In genomic region chr7:74554608-74555311, GRCm38 (mm10) we compare ENCODE assay signal across 8 mouse cellular contexts. TPM values are rescaled to one million over a fixed set of nuclear protein-coding genes. Genes with fewer than 3 reads are reported as not detected.
DNase-seq lines count a peak whose midpoint lies in the region; ATAC-seq and TF ChIP-seq lines count a peak whose summit lies in the region.

Gene Slco3a1, minus strand, starts transcription at chr7:74554780.

- no peaks in the 10 kb centered on the region for H3K36me3 ChIP-seq in E14TG2a.4 (ENCODE audit: insufficient read depth, low read length)
- no peaks in the 10 kb centered on the region for H3K36me3 ChIP-seq in forebrain, postnatal 0 days (ENCODE audit: insufficient read depth)
- no peaks in the 10 kb centered on the region for H3K36me3 ChIP-seq in neural tube, embryonic 15.5 days

- peaks cover 13% of the 10 kb centered on the region for H3K4me1 ChIP-seq in E14TG2a.4 (replicated peaks; ENCODE audit: low read depth, low read length)
- peaks cover 16% of the 10 kb centered on the region; the same call in 1 of the 2 replicates for H3K4me1 ChIP-seq in forebrain, postnatal 0 days (ENCODE audit: insufficient read depth)
- peaks cover 12% of the 10 kb centered on the region; the same call in 1 of the 2 replicates for H3K4me1 ChIP-seq in lung, adult 2 months (ENCODE audit: control insufficient read depth, insufficient read depth, low read length)
- H3K4me1 ChIP-seq in neural tube, embryonic 15.5 days, result peaks cover 46% of the 10 kb centered on the region

- H3K4me2 ChIP-seq in forebrain, postnatal 0 days (ENCODE audit: low read depth), result peak within 1 kb of the TSS; percentile 83
- H3K4me2 ChIP-seq in neural tube, embryonic 15.5 days, result peak within 1 kb of the TSS; percentile 71

- H3K9ac ChIP-seq in forebrain, postnatal 0 days, result peak within 1 kb of the TSS; percentile 87
- H3K9ac ChIP-seq in neural tube, embryonic 15.5 days (replicated peaks), result peak within 1 kb of the TSS; percentile 75

- intact Hi-C loops in heart, postnatal 36 days (cut with DNase I), result loop anchor here (2.0 to 10.0 kb wide), 8 partner anchors 26 to 556 kb away; no protein-coding TSS in a partner anchor

- H3K27me3 ChIP-seq in E14TG2a.4 (ENCODE audit: insufficient read depth, low read length), result peaks cover 52% of the 10 kb centered on the region
- H3K27me3 ChIP-seq in forebrain, postnatal 0 days (ENCODE audit: insufficient read depth, low read length), result no peaks in the 10 kb centered on the region
- 0 out of 2 replicates have a peak, but pooled peaks cover 11% of the 10 kb centered on the region for H3K27me3 ChIP-seq in neural tube, embryonic 15.5 days (replicated peaks)

- 1% methylated on average over 50 of the region's 66 CpGs for WGBS in forebrain, postnatal 0 days
- WGBS in lung, adult 2 months, result under 1% methylated on average over 63 of the region's 66 CpGs
- under 1% methylated on average over 45 of the region's 66 CpGs for WGBS in neural tube, embryonic 15.5 days

- peak; percentile 87 for ATAC-seq in forebrain, postnatal 0 days
- ATAC-seq in neural tube, embryonic 15.5 days (ENCODE audit: low FRiP score), result peak; percentile 91

- peak within 1 kb of the TSS; percentile 82 for H3K4me3 ChIP-seq in E14TG2a.4 (replicated peaks; ENCODE audit: low read length)
- peak within 1 kb of the TSS; percentile 83 for H3K4me3 ChIP-seq in forebrain, postnatal 0 days (ENCODE audit: low read depth, low read length)
- H3K4me3 ChIP-seq in layer of hippocampus, adult 2 months, result peak within 1 kb of the TSS; percentile 98
- H3K4me3 ChIP-seq in lung, adult 2 months (replicated peaks; ENCODE audit: extremely low read depth, low read depth, low read length), result peak within 1 kb of the TSS; percentile 87
- peak within 1 kb of the TSS; percentile 78 for H3K4me3 ChIP-seq in neural tube, embryonic 15.5 days (replicated peaks)

- peak; percentile 56; the same call in 1 of the 2 replicates for TF ChIP-seq POLR2A in lung, adult 2 months (IDR thresholded peaks at IDR 0.05; ENCODE audit: borderline replicate concordance, extremely low read depth, low read depth, low read length)

- no peaks in the 10 kb centered on the region for H3K9me3 ChIP-seq in E14TG2a.4 (ENCODE audit: low read length)
- H3K9me3 ChIP-seq in forebrain, postnatal 0 days (ENCODE audit: low read length), result no peaks in the 10 kb centered on the region
- no peaks in the 10 kb centered on the region for H3K9me3 ChIP-seq in neural tube, embryonic 15.5 days (replicated peaks)

- peak within 1 kb of the TSS; percentile 89 for H3K27ac ChIP-seq in forebrain, postnatal 0 days (ENCODE audit: low read depth, low read length)
- peak within 1 kb of the TSS; percentile 99 for H3K27ac ChIP-seq in layer of hippocampus, adult 2 months
- peak within 1 kb of the TSS; percentile 89 for H3K27ac ChIP-seq in neural tube, embryonic 15.5 days (replicated peaks)

- DNase-seq in cerebellum, adult 11 months, result peak; percentile 84
- DNase-seq in forebrain, postnatal 0 days, result peak; percentile 76
- DNase-seq in heart, postnatal 36 days, result peak; percentile 78 to 87
- peak; percentile 69 to 70 for DNase-seq in layer of hippocampus, adult 2 months (ENCODE audit: low spot score in 2 of 2)
- peak; percentile 86 for DNase-seq in lung, adult 2 months
- peak; percentile 79 for DNase-seq in testis, postnatal 14 days (ENCODE audit: low spot score)

- peak; percentile 24; the same call in 1 of the 2 replicates for TF ChIP-seq CTCF in E14TG2a.4 (conservative IDR thresholded peaks at IDR 0.05; ENCODE audit: low read length)
- peak; percentile 76 for TF ChIP-seq CTCF in forebrain, postnatal 0 days (IDR thresholded peaks at IDR 0.05; ENCODE audit: low read depth)
- TF ChIP-seq CTCF in layer of hippocampus, adult 2 months (conservative IDR thresholded peaks at IDR 0.05), result peak; percentile 66
- peak; percentile 67 for TF ChIP-seq CTCF in lung, adult 2 months (IDR thresholded peaks at IDR 0.05; ENCODE audit: insufficient read depth, low read length)

RNA-seq across cellular contexts. Expression of gene Slco3a1, which starts in this region (rescaled TPM):
- total RNA-seq in forebrain, postnatal 0 days (2014; rRNA removed), result 26.4 and 27.8 TPM in 2 replicates
- polyA plus RNA-seq in forebrain, postnatal 0 days (2015; fragmentation: Nextera tagmentation; extraction: Ambion mirVana), result 18.2 and 25.2 TPM in 2 replicates
- total RNA-seq in heart, postnatal 36 days (2021), result 100 to 1,000 TPM; 105 to 116 TPM
- 10 to 100 TPM; 55.2 to 57.3 TPM for total RNA-seq in layer of hippocampus, adult 2 months (2021)
- 141 and 156 TPM in 2 replicates for polyA plus RNA-seq in lung, adult 2 months (2012; rRNA removed)
- 21.9 and 24.1 TPM in 2 replicates for polyA plus RNA-seq in neural tube, embryonic 15.5 days (2015; fragmentation: Nextera tagmentation; extraction: Ambion mirVana)

Comparison
In these comparisons a context has a peak if more than half of its experiments do, and no peak if none do; other contexts are left out.
1. Peak in every context shown above with its lines: DNase-seq, ATAC-seq, H3K4me3 ChIP-seq and H3K27ac ChIP-seq.
2. CTCF ChIP-seq: peak in every context shown above with its lines; median percentile 76 in forebrain, postnatal 0 days; 67 in lung, adult 2 months; 66 in layer of hippocampus, adult 2 months; 24 in E14TG2a.4.